Mouse (Mus musculus) olfactory bulb, adult 2 months (tissue): ENCODE measurements around the gene Hyal6. TPM values are rescaled to one million over a fixed set of nuclear protein-coding genes. Genes with fewer than 3 reads are reported as not detected.

ENCODE experiments used
- H3K27ac ChIP-seq: fragments of 200-500 bp; 2 replicates; pipeline ENCODE4 v1.5.1; 2012; ENCODE audit warnings: low read depth, low read length; ENCODE audit not compliant: insufficient read depth
- H3K4me1 ChIP-seq: fragments of 200-500 bp; 2 replicates; pipeline ENCODE4 v1.6.1; 2012; ENCODE audit warnings: low read length; ENCODE audit not compliant: control insufficient read depth, insufficient read depth
- H3K4me3 ChIP-seq: fragments of 200-500 bp; 2 replicates; pipeline ENCODE4 v1.5.1; 2012; ENCODE audit warnings: mild to moderate bottlenecking, low read depth, low read length, moderate library complexity; ENCODE audit not compliant: insufficient read depth
- CTCF ChIP-seq: fragments of 200-500 bp; IDR thresholded peaks from 2 replicates; pipeline ENCODE4 v1.5.1; 2012; ENCODE audit warnings: low read depth, mild to moderate bottlenecking, low read length, moderate library complexity; ENCODE audit not compliant: insufficient read depth
- POLR2A ChIP-seq: fragments of 200-500 bp; IDR thresholded peaks from 2 replicates; pipeline ENCODE4 v1.6.1; 2012; ENCODE audit warnings: mild to moderate bottlenecking, low read depth, low read length, moderate library complexity; ENCODE audit not compliant: insufficient read depth
- WGBS: fragments of 180-500 bp; shearing (Covaris S2); methylation state at CpG from one replicate; pipeline ENCODE4 v1.1.7; 2018; 5-methylcytosine and 5-hydroxymethylcytosine counted together
- polyA plus RNA-seq: library from polyadenylated mRNA; stranded (reverse); fragments of >200 nt; gene quantifications from 2 replicates; pipeline ENCODE4 v1.2.4, GENCODE M21; 2012; ENCODE audit warnings: low replicate concordance; ENCODE audit not compliant: missing spikeins, insufficient read depth, insufficient read length

The Hyal6 gene
- polyA plus RNA-seq, 1 experiment, result not detected

- H3K4me3 ChIP-seq, result no peak overlapping the region
- WGBS, result 88% methylated on average over 6 of the region's 6 CpGs
- TF ChIP-seq POLR2A (no peak), CTCF (no peak)
These were observed 1.5 kb downstream of the Hyal6 start for GRCm38 (mm10) chr6:24734565-24734964.

GRCm38 (mm10) chr6:24748029-24748428 lies 15.0 kb downstream of the Hyal6 start, which contains the start of gene Hyal4:
Gene Hyal4, plus strand, starts transcription at chr6:24748329.
- 79% methylated on average over 4 of the region's 4 CpGs for WGBS
- no peak for TF ChIP-seq POLR2A
- no peak for TF ChIP-seq CTCF

More at GRCm38 (mm10) chr6:24734565-24734964, 1.5 kb downstream of the Hyal6 start:
- Histone ChIP-seq H3K27ac (no peak overlapping the region), H3K4me1 (no peaks in the 10 kb centered on the region)

GRCm38 (mm10) chr6:24759281-24759680 lies 26.2 kb downstream of the Hyal6 start:
- TF ChIP-seq CTCF (no peak), POLR2A (no peak)
- H3K4me1 ChIP-seq, result no peaks in the 10 kb centered on the region
- 87% methylated on average over 3 of the region's 3 CpGs for WGBS
- H3K27ac ChIP-seq, result no peak overlapping the region
- H3K4me3 ChIP-seq, result no peak overlapping the region

More at GRCm38 (mm10) chr6:24748029-24748428, 15.0 kb downstream of the Hyal6 start, which contains the start of gene Hyal4:
- H3K4me1 ChIP-seq, result no peaks in the 10 kb centered on the region
- no peak within 1 kb of the TSS for H3K4me3 ChIP-seq
- H3K27ac ChIP-seq, result no peak within 1 kb of the TSS

GRCm38 (mm10) chr6:24766261-24766660 lies 33.2 kb downstream of the Hyal6 start:
- Histone ChIP-seq H3K4me1 (no peaks in the 10 kb centered on the region), H3K4me3 (no peak overlapping the region), H3K27ac (no peak overlapping the region)
- 86% methylated on average over 2 of the region's 2 CpGs for WGBS
- TF ChIP-seq POLR2A (no peak), CTCF (no peak)

- no peak overlapping the region for H3K27ac ChIP-seq
- no peak overlapping the region for H3K4me3 ChIP-seq
- TF ChIP-seq CTCF (no peak), POLR2A (no peak)
- 66% methylated on average over 2 of the region's 2 CpGs for WGBS
- no peaks in the 10 kb centered on the region for H3K4me1 ChIP-seq
These were observed 46.1 kb downstream of the Hyal6 start for GRCm38 (mm10) chr6:24779182-24779581.

GRCm38 (mm10) chr6:24790888-24791287 lies 57.8 kb downstream of the Hyal6 start, which contains the start of gene Spam1:
Gene Spam1, plus strand, starts transcription at chr6:24791188.
- no peak for TF ChIP-seq POLR2A
- TF ChIP-seq CTCF, result no peak
- no peak within 1 kb of the TSS for H3K4me3 ChIP-seq
- H3K4me1 ChIP-seq, result no peaks in the 10 kb centered on the region
- no peak within 1 kb of the TSS for H3K27ac ChIP-seq

Other genes starting within 250 kb of the Hyal6 start
- not detected in 2 replicates for gene Iqub, start 218.2 kb upstream of the Hyal6 start, polyA plus RNA-seq
- gene Ndufa5, start 205.2 kb upstream of the Hyal6 start, polyA plus RNA-seq, result not detected in 2 replicates
- not detected in 2 replicates for gene Asb15, start 205.1 kb upstream of the Hyal6 start, polyA plus RNA-seq
- gene Lmod2, start 135.5 kb upstream of the Hyal6 start, polyA plus RNA-seq, result not detected in 2 replicates
- not detected in 2 replicates for gene Wasl, start 68.2 kb upstream of the Hyal6 start, polyA plus RNA-seq
- gene Hyal4, start 15.1 kb downstream of the Hyal6 start, polyA plus RNA-seq, result not detected in 2 replicates
- gene Spam1, start 57.9 kb downstream of the Hyal6 start, polyA plus RNA-seq, result not detected in 2 replicates
- not detected in 2 replicates for gene Hyal5, start 124.8 kb downstream of the Hyal6 start, polyA plus RNA-seq
- gene Tmem229a, start 223.1 kb downstream of the Hyal6 start, polyA plus RNA-seq, result not detected in 2 replicates